Mouse (Mus musculus): ENCODE data around the gene Sept12. TPM values are rescaled to one million over a fixed set of nuclear protein-coding genes. Genes with fewer than 3 reads are reported as not detected.

Gene Sept12
- polyA plus RNA-seq, 1 experiment from 2014 or later = not detected

GRCm38 (mm10) chr16:4969055-4969843 lies 28.4 kb downstream of the Sept12 start:
- no peaks in the 10 kb centered on the region for H3K36me3 ChIP-seq
- no peak overlapping the region for H3K4me2 ChIP-seq (replicated peaks)
- no peak overlapping the region for H3K27ac ChIP-seq
- no peak for ATAC-seq
- no peak overlapping the region for H3K9ac ChIP-seq
- WGBS = 72% methylated on average over 5 of the region's 5 CpGs
- no peaks in the 10 kb centered on the region for H3K27me3 ChIP-seq (replicated peaks)
- H3K4me1 ChIP-seq (replicated peaks) = 0 out of 2 replicates have a peak, but pooled peaks cover 5% of the 10 kb centered on the region
- H3K9me3 ChIP-seq = no peaks in the 10 kb centered on the region
- no peak overlapping the region for H3K4me3 ChIP-seq (replicated peaks)

GRCm38 (mm10) chr16:4968426-4968825 lies 29.2 kb downstream of the Sept12 start:
- no peak overlapping the region for H3K27ac ChIP-seq
- peaks cover 6% of the 10 kb centered on the region for H3K4me1 ChIP-seq (replicated peaks)
- H3K36me3 ChIP-seq = no peaks in the 10 kb centered on the region
- WGBS = 81% methylated on average over 3 of the region's 3 CpGs
- H3K27me3 ChIP-seq (replicated peaks) = no peaks in the 10 kb centered on the region
- no peak for ATAC-seq
- no peak overlapping the region for H3K4me3 ChIP-seq (replicated peaks)
- H3K9ac ChIP-seq = no peak overlapping the region
- no peak overlapping the region for H3K4me2 ChIP-seq (replicated peaks)
- H3K9me3 ChIP-seq = no peaks in the 10 kb centered on the region

DNA sequence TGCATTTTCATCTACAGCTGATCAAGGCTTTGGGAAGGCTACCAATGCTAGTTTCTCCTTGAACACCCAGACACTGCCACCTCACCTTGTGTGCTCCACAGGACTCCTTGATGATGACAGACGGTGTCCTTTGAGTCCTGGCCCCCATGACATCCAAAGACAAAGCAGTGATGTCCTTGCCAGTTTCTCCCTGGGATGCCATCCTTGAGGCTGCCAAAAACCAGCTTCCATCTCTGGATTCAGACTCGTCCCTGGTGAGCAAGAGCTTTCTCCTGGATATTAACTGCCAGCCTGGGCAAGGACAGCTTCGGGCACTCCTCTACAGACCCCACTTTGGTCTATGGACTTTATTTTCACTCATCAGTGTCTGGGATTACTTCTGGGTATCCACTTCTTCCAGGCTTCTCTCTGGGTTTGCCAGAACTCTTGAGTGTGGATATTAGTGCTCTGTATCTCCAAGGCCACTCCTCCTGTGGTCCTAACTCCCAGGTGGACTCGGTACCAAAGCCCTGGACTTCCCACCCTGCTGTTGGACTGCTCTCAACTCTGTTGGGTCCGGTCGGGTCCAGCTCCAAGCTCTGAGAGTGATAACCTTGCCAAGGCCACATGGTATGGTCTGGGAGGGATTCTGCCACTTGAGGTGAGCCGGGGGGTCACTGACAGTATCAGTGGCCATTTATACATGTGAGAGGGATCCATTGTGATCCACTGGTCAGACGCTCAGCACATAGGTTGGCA lies 32.1 kb downstream of the Sept12 start:
- H3K4me1 ChIP-seq (replicated peaks) = peaks cover 9% of the 10 kb centered on the region

GRCm38 (mm10) chr16:4964731-4965391 lies 32.8 kb downstream of the Sept12 start:
- peak overlapping the region; percentile 66 for H3K9ac ChIP-seq
- 22% methylated on average over 13 of the region's 13 CpGs for WGBS
- ATAC-seq = peak; percentile 8; the same call in 1 of the 2 replicates

More for the DNA sequence above, 32.1 kb downstream of the Sept12 start:
- 89% methylated on average over 8 of the region's 8 CpGs for WGBS
- no peaks in the 10 kb centered on the region for H3K9me3 ChIP-seq
- peak overlapping the region; percentile 89; the same call in 1 of the 2 replicates for H3K4me2 ChIP-seq (replicated peaks)
- no peak overlapping the region for H3K27ac ChIP-seq
- no peak for ATAC-seq
- no peak overlapping the region for H3K4me3 ChIP-seq (replicated peaks)
- H3K27me3 ChIP-seq (replicated peaks) = no peaks in the 10 kb centered on the region
- no peak overlapping the region for H3K9ac ChIP-seq
- H3K36me3 ChIP-seq = no peaks in the 10 kb centered on the region

DNA sequence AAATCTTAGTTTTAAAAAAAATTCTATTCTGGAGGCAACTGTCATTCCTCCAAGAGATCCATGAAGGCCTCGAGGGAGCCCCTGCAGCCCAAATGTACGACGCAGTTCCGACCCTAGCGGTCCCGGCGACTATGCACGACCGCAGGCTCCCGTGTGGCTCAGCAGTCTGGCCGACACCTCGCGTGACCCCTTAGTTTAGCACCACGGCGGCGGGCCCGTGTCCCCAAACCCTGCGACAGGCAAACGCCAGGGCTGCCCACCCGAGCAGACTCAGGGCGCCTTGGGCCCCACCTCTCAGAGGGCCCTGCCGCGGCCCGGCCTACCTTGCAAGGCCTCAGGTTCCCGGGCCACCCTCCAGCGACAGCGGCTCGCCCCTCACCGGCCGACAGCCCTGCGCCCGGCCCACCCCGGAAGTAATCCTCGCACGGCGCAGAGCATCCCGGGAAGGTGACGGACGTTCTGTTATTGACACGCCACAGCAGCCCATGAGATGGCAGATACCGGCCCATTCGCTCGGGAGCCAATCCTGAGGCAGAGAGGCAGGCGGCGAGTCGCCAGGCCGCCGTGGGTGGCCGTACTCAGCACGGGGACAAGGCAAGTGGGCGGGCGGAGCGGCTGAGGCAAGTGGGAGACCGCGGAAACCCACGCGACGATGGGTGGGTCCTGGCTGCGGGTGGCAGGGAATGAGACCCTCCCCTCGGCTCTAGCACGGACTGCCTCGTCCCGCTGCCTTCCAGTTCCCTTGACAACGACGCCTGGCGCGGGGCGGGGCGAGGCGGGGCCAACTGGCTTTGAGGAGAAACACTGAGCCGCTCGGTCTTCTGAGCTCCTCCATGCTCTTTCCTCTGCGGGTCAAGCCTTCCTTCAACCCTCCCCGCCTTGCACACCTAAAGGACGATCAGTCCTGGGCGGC lies 33.6 kb downstream of the Sept12 start, which contains the start of gene Anks3:
Gene Anks3, minus strand, starts transcription at position 409 of the 913 bp plus-strand sequence.
- Histone ChIP-seq H3K27ac (peak within 1 kb of the TSS; percentile 82), H3K4me2 (replicated peaks) (peak within 1 kb of the TSS; percentile 89), H3K9ac (peak within 1 kb of the TSS; percentile 95), H3K27me3 (replicated peaks) (no peaks in the 10 kb centered on the region), H3K9me3 (no peaks in the 10 kb centered on the region), H3K36me3 (no peaks in the 10 kb centered on the region), H3K4me1 (replicated peaks) (peaks cover 9% of the 10 kb centered on the region), H3K4me3 (replicated peaks) (peak within 1 kb of the TSS; percentile 97)
- peak; percentile 99 for ATAC-seq
- WGBS = under 1% methylated on average over 76 of the region's 76 CpGs

More at GRCm38 (mm10) chr16:4964731-4965391, 32.8 kb downstream of the Sept12 start:
- Histone ChIP-seq H3K36me3 (no peaks in the 10 kb centered on the region), H3K9me3 (no peaks in the 10 kb centered on the region), H3K27ac (peak overlapping the region; percentile 65; the same call in 1 of the 2 replicates), H3K4me1 (replicated peaks) (peaks cover 9% of the 10 kb centered on the region), H3K4me2 (replicated peaks) (peak overlapping the region; percentile 89), H3K27me3 (replicated peaks) (no peaks in the 10 kb centered on the region), H3K4me3 (replicated peaks) (peak overlapping the region; percentile 97)

DNA sequence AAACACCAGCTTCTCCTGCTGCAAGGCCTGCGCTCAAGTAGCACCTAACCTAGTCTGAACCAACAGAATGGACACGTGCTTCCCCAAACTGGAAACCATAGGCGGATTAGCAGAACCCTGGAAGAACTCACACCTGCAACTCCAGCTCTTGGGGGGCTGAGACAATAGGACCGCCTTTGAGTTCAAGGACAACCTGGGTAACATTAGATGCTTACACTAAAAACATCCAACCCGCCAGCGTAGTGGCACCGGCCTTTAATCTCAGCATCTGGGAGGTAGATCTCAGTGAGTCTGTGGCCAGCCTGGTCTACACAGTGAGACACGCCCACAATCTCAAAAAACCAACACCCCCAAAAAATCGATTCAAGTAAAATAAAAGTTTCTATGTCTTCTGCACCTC lies 34.3 kb downstream of the Sept12 start:
- Histone ChIP-seq H3K4me3 (replicated peaks) (peak overlapping the region; percentile 97), H3K27me3 (replicated peaks) (no peaks in the 10 kb centered on the region), H3K9me3 (no peaks in the 10 kb centered on the region), H3K4me1 (replicated peaks) (peaks cover 9% of the 10 kb centered on the region), H3K4me2 (replicated peaks) (peak overlapping the region; percentile 89), H3K9ac (peak overlapping the region; percentile 95), H3K27ac (no peak overlapping the region; the same call in 1 of the 2 replicates), H3K36me3 (no peaks in the 10 kb centered on the region)
- ATAC-seq = no peak
- WGBS = 34% methylated on average over 9 of the region's 9 CpGs

GRCm38 (mm10) chr16:4960260-4960659 lies 37.4 kb downstream of the Sept12 start:
- 87% methylated on average over 8 of the region's 8 CpGs for WGBS
- H3K4me1 ChIP-seq (replicated peaks) = peaks cover 8% of the 10 kb centered on the region
- H3K4me3 ChIP-seq (replicated peaks) = no peak overlapping the region
- H3K36me3 ChIP-seq = peaks cover 5% of the 10 kb centered on the region; the same call in 1 of the 2 replicates
- H3K27me3 ChIP-seq (replicated peaks) = no peaks in the 10 kb centered on the region
- no peak for ATAC-seq
- no peaks in the 10 kb centered on the region for H3K9me3 ChIP-seq
- H3K9ac ChIP-seq = no peak overlapping the region
- no peak overlapping the region for H3K27ac ChIP-seq
- no peak overlapping the region for H3K4me2 ChIP-seq (replicated peaks)

DNA sequence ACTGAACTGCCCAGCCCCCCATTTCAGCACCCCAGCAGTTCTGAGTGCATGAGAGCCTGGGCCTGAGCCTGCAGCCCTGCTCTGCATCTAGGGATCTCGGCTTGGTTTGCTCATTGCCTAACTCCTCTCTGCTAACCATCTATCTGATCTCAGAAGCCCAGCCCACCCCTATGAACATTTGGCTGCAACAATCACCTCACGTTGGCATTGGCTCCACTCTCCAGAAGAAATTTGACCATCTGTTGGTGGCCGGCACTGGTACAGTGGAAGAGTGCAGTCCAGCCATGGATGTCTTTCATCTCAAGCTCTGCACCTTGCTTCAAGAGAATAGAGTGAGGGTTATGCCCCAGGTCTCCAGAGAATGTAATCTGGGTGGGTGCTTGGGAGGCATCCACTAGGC lies 40.2 kb downstream of the Sept12 start:
- no peak for ATAC-seq
- WGBS = 94% methylated on average over 3 of the region's 3 CpGs
- no peaks in the 10 kb centered on the region for H3K9me3 ChIP-seq

GRCm38 (mm10) chr16:4956609-4957008 lies 41.0 kb downstream of the Sept12 start:
- no peak overlapping the region for H3K9ac ChIP-seq
- no peak for ATAC-seq
- no peaks in the 10 kb centered on the region for H3K27me3 ChIP-seq (replicated peaks)
- no peaks in the 10 kb centered on the region for H3K4me1 ChIP-seq (replicated peaks)
- H3K9me3 ChIP-seq = no peaks in the 10 kb centered on the region
- WGBS = 90% methylated on average over 3 of the region's 3 CpGs
- H3K4me3 ChIP-seq (replicated peaks) = no peak overlapping the region
- H3K4me2 ChIP-seq (replicated peaks) = no peak overlapping the region
- H3K36me3 ChIP-seq = peaks cover 33% of the 10 kb centered on the region
- H3K27ac ChIP-seq = no peak overlapping the region

More for the DNA sequence above, 40.2 kb downstream of the Sept12 start:
- Histone ChIP-seq H3K4me1 (replicated peaks) (no peaks in the 10 kb centered on the region), H3K27ac (no peak overlapping the region), H3K36me3 (peaks cover 32% of the 10 kb centered on the region), H3K9ac (no peak overlapping the region), H3K4me3 (replicated peaks) (no peak overlapping the region), H3K27me3 (replicated peaks) (no peaks in the 10 kb centered on the region), H3K4me2 (replicated peaks) (no peak overlapping the region)

GRCm38 (mm10) chr16:4947378-4947777 lies 50.3 kb downstream of the Sept12 start:
- H3K9ac ChIP-seq = no peak overlapping the region

GRCm38 (mm10) chr16:4946155-4946554 lies 51.5 kb downstream of the Sept12 start:
- ATAC-seq = no peak
- H3K36me3 ChIP-seq = peaks cover 49% of the 10 kb centered on the region
- H3K9me3 ChIP-seq = no peaks in the 10 kb centered on the region
- H3K27me3 ChIP-seq (replicated peaks) = no peaks in the 10 kb centered on the region
- no peak overlapping the region for H3K4me3 ChIP-seq (replicated peaks)
- no peak overlapping the region for H3K9ac ChIP-seq
- 91% methylated on average over 3 of the region's 3 CpGs for WGBS
- no peak overlapping the region for H3K27ac ChIP-seq
- H3K4me2 ChIP-seq (replicated peaks) = no peak overlapping the region
- H3K4me1 ChIP-seq (replicated peaks) = no peaks in the 10 kb centered on the region

More at GRCm38 (mm10) chr16:4947378-4947777, 50.3 kb downstream of the Sept12 start:
- Histone ChIP-seq H3K4me3 (replicated peaks) (no peak overlapping the region), H3K4me1 (replicated peaks) (no peaks in the 10 kb centered on the region), H3K27me3 (replicated peaks) (no peaks in the 10 kb centered on the region), H3K4me2 (replicated peaks) (no peak overlapping the region), H3K9me3 (no peaks in the 10 kb centered on the region), H3K27ac (no peak overlapping the region), H3K36me3 (peaks cover 38% of the 10 kb centered on the region)
- 90% methylated on average over 4 of the region's 4 CpGs for WGBS
- ATAC-seq = no peak

Data from intestine, embryonic 15.5 days (tissue).